Mouse (Mus musculus) heart, postnatal 0 days (tissue): ENCODE data around the gene Mxra7. TPM values are rescaled to one million over a fixed set of nuclear protein-coding genes. Genes with fewer than 3 reads are reported as not detected.
A peak's percentile ranks its signal among the peaks of the same experiment; 100 is the strongest.

Experiments used
- ATAC-seq: fragments of 200-750 bp; cut with Nextera tagmentation; 2 replicates; pipeline ENCODE4 v1.8.0; 2017; ENCODE audit warnings: low read depth, moderate number of reproducible peaks, moderate library complexity; ENCODE audit not compliant: insufficient read depth
- DNase-seq: peaks from one replicate; pipeline ENCODE4 v3.0.0-alpha.2; 2016; ENCODE audit warnings: low spot score
- H3K27ac ChIP-seq: fragments of 300-500 bp; sonication (generic); 2 replicates; pipeline ENCODE4 v1.5.1; 2014; ENCODE audit warnings: low read depth, mild to moderate bottlenecking
- H3K27me3 ChIP-seq: fragments of 300-500 bp; sonication (generic); 2 replicates; pipeline ENCODE4 v1.6.1; 2014; ENCODE audit warnings: low read length, mixed read lengths; ENCODE audit not compliant: control insufficient read depth, insufficient read depth
- H3K36me3 ChIP-seq: fragments of 300-500 bp; sonication (generic); replicated peaks from 2 replicates; pipeline ENCODE4 v1.6.1; 2014; ENCODE audit warnings: low read length, mixed read lengths; ENCODE audit not compliant: control insufficient read depth, insufficient read depth
- H3K4me1 ChIP-seq: fragments of 300-500 bp; sonication (generic); 2 replicates; pipeline ENCODE4 v1.6.1; 2014; ENCODE audit warnings: antibody characterized with exemption; ENCODE audit not compliant: control insufficient read depth, insufficient read depth
- H3K4me2 ChIP-seq: fragments of 300-500 bp; sonication (generic); 2 replicates; pipeline ENCODE4 v1.6.1; 2014; ENCODE audit warnings: low read depth, mild to moderate bottlenecking, low read length, moderate library complexity
- H3K4me3 ChIP-seq: fragments of 300-500 bp; sonication (generic); 2 replicates; pipeline ENCODE4 v1.5.1; 2014; ENCODE audit warnings: low read depth, low read length
- H3K9ac ChIP-seq: fragments of 300-500 bp; sonication (generic); replicated peaks from 2 replicates; pipeline ENCODE4 v1.6.1; 2014; ENCODE audit warnings: low read depth, low read length, mixed read lengths
- H3K9me3 ChIP-seq: fragments of 300-500 bp; sonication (generic); replicated peaks from 2 replicates; pipeline ENCODE4 v1.6.1; 2016; ENCODE audit warnings: low read length; ENCODE audit not compliant: control insufficient read depth
- CTCF ChIP-seq: IDR thresholded peaks from 2 replicates; pipeline ENCODE4 v1.5.1; 2016; ENCODE audit warnings: antibody characterized with exemption, control low read depth, low read depth
- EP300 ChIP-seq: IDR thresholded peaks from 2 replicates; pipeline ENCODE4 v1.6.1; 2016; ENCODE audit warnings: antibody characterized with exemption, low read depth
- WGBS: fragments of 180-500 bp; shearing (Covaris S2); extraction: QIAGEN DNeasy Blood & Tissue Kit; methylation state at CpG from one replicate; pipeline ENCODE4 v1.1.7; 2014; 5-methylcytosine and 5-hydroxymethylcytosine counted together
- polyA plus RNA-seq: library from polyadenylated mRNA; unstranded; fragments of >200 nt; fragmentation: Nextera tagmentation; extraction: Ambion mirVana; gene quantifications from 2 replicates; pipeline ENCODE4 v1.2.1, GENCODE M21; 2015
- total RNA-seq: library from RNA; depleted of rRNA; stranded (reverse); fragments of >200 nt; gene quantifications from 2 replicates; pipeline ENCODE4 v1.2.3, GENCODE M21; 2014; ENCODE audit warnings: low replicate concordance

The Mxra7 gene
- total and polyA plus RNA-seq, 2 experiments from 2014 or later = 6.3 to 21.7 TPM

DNA sequence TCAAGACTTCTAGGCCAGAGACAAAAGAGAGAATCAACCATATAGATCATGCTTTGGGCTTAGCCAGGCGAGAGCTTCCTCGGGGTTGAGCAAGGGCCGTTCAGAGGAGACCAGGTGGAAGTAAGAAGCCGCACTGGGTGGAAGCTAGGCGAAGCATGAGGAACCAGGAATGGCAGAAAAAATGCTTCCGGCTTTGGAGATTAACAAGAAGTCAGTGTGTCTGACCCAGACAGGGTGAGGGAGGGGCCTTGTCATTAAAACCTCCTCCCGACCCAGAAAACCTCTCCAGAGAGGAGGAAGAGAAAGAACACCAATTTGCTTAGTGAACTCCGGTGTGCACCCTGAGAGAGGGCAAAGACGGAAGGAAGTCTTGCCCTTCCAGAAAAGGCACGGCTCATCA, 43.6 kb downstream of the Mxra7 start:
- ATAC-seq (no peak), DNase-seq (no peak)
- WGBS = 86% methylated on average over 10 of the region's 10 CpGs
- Histone ChIP-seq H3K27ac (no peak overlapping the region), H3K9me3 (no peaks in the 10 kb centered on the region), H3K9ac (no peak overlapping the region), H3K36me3 (no peaks in the 10 kb centered on the region), H3K27me3 (no peaks in the 10 kb centered on the region), H3K4me1 (no peaks in the 10 kb centered on the region), H3K4me2 (no peak overlapping the region), H3K4me3 (no peak overlapping the region)
- TF ChIP-seq EP300 (no peak), CTCF (no peak)

DNA sequence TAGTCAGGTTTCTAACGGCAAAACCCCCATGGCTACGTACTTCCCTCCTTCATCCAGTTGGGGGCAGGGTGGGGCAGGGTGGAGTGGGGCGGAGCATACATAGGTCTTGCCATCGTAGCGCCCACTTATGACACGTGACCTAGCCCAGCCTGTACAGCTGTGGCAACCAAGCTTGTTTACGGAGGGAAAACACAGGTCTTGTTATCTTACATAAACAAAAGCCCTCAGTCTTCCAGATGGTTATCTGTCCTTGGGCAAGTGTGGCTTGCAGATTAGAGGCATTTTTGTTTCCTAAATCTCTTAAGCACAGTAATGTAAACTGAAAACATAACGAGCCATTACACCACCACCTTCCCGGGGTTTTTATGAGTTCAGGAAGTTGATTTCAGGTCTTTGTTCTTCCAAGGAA, 45.1 kb downstream of the Mxra7 start:
- WGBS = 52% methylated on average over 9 of the region's 9 CpGs
- Histone ChIP-seq H3K36me3 (no peaks in the 10 kb centered on the region), H3K4me2 (0 out of 2 replicates have a peak overlapping the region, but pooled peaks have one; percentile 3), H3K4me1 (no peaks in the 10 kb centered on the region), H3K27ac (no peak overlapping the region), H3K9ac (no peak overlapping the region), H3K27me3 (no peaks in the 10 kb centered on the region), H3K9me3 (no peaks in the 10 kb centered on the region), H3K4me3 (no peak overlapping the region)
- DNase-seq = no peak
- TF ChIP-seq EP300 (no peak), CTCF (peak; percentile 16; the same call in 1 of the 2 replicates)
- peak; percentile 51; the same call in 1 of the 2 replicates for ATAC-seq

DNA sequence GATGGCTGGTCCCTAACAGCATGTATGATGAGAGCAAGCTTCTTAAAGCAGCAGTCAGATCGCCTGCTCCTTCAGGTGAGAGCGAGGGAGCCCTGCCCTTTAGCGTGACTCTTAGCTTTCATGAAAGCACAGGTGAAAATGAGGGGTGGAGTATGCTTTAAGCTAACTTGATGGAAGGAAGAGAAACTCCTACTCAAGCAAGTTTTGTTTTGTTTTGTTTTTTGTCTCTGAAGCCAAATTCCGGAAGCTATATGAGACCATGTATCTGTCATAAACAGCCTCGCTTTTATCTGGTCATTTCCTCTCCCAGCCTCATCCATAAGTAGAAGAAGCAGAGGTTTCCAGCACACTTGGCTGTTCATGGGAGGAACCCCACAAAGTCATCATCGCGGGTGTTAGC, 52.4 kb downstream of the Mxra7 start, which contains the start of gene St6galnac1:
St6galnac1 (minus strand) TSS at position 101 of the 400 bp plus-strand sequence.
- no peak within 1 kb of the TSS for H3K27ac ChIP-seq
- H3K4me1 ChIP-seq = no peaks in the 10 kb centered on the region
- no peaks in the 10 kb centered on the region for H3K36me3 ChIP-seq
- ATAC-seq (no peak), DNase-seq (no peak)
- H3K9ac ChIP-seq = no peak within 1 kb of the TSS
- no peaks in the 10 kb centered on the region for H3K9me3 ChIP-seq
- H3K4me3 ChIP-seq = no peak within 1 kb of the TSS
- TF ChIP-seq CTCF (no peak), EP300 (no peak)
- H3K4me2 ChIP-seq = no peak within 1 kb of the TSS
- WGBS = 86% methylated on average over 7 of the region's 7 CpGs
- no peaks in the 10 kb centered on the region for H3K27me3 ChIP-seq

DNA sequence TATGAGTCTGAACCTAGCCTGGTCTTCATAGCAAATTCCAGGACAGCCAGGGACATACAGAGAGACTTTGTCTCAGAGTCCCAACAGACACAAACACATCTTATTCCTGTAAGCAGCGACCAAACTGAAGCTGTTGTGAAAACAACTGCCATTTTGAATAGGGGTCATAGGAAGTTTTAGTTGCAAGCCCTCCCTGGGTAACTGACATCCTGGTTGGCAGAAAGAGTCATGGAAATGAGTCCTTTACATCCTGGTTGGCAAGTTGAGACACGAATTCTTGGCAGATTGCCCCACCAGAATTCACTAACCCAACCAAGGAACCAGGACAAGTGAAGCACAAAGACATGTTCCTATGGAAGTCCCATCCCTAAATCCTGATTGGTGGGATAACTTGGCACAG, 54.6 kb downstream of the Mxra7 start:
- Histone ChIP-seq H3K9ac (no peak overlapping the region), H3K27ac (no peak overlapping the region), H3K9me3 (no peaks in the 10 kb centered on the region), H3K27me3 (no peaks in the 10 kb centered on the region), H3K4me2 (no peak overlapping the region), H3K4me1 (no peaks in the 10 kb centered on the region), H3K4me3 (no peak overlapping the region), H3K36me3 (no peaks in the 10 kb centered on the region)
- no peak for DNase-seq
- no peak for ATAC-seq
- 26% methylated on average over 2 of the region's 2 CpGs for WGBS
- TF ChIP-seq EP300 = no peak
- no peak for TF ChIP-seq CTCF

DNA sequence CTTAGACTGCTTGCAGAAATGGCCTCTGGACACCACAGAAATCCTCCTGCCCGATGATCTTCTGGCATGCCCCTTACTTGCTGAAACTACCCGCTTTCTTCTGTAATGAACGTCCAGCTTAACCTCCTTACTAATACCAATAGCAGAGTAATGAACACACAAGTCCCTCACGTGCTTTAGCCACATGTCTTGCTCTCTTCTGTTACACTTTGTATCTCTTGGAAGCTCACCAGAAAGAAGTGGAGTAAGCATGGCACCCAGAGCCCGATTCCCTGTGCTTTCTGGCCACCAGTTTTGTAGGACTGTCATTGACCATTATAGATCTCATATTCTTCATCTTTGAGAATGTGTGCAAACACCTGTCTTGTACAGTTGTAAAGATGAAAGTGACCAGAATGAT, 58.0 kb downstream of the Mxra7 start:
- ATAC-seq (no peak), DNase-seq (no peak)
- 72% methylated on average over 5 of the region's 5 CpGs for WGBS
- H3K4me2 ChIP-seq = no peak overlapping the region
- no peaks in the 10 kb centered on the region for H3K4me1 ChIP-seq
- no peaks in the 10 kb centered on the region for H3K9me3 ChIP-seq
- no peaks in the 10 kb centered on the region for H3K27me3 ChIP-seq
- H3K4me3 ChIP-seq = no peak overlapping the region
- H3K9ac ChIP-seq = no peak overlapping the region
- no peak overlapping the region for H3K27ac ChIP-seq
- TF ChIP-seq EP300 (no peak), CTCF (no peak)
- H3K36me3 ChIP-seq = no peaks in the 10 kb centered on the region

DNA sequence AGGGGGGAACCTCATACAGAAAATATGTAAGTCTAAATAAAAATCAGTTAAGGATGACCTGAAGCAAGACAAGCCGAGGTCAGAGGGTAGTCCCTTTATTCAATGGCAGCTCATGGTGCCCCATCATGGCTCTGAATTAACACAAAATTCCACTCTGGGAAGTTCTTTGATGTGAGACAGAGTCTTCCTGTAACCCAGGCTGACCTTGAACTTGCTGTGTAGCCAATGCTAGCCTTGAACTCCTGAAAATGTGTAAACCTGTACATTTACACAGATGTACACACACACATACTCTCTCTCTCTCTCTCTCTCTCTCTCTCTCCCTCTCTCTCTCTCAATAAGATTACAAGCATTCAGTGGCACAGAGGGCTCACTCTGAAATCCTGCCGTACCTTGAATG, 62.9 kb downstream of the Mxra7 start:
- DNase-seq = no peak
- WGBS = 80% methylated on average over 2 of the region's 2 CpGs

More for the DNA sequence above, 62.9 kb downstream of the Mxra7 start:
- no peaks in the 10 kb centered on the region for H3K9me3 ChIP-seq
- H3K4me2 ChIP-seq = no peak overlapping the region
- no peak overlapping the region for H3K9ac ChIP-seq
- no peaks in the 10 kb centered on the region for H3K4me1 ChIP-seq
- H3K36me3 ChIP-seq = no peaks in the 10 kb centered on the region
- no peak overlapping the region for H3K27ac ChIP-seq
- H3K27me3 ChIP-seq = no peaks in the 10 kb centered on the region
- ATAC-seq = no peak
- TF ChIP-seq EP300 = no peak
- H3K4me3 ChIP-seq = no peak overlapping the region
